Mouse (Mus musculus) kidney, adult 2 months (tissue): ENCODE measurements around the gene Gfi1. TPM values are rescaled to one million over a fixed set of nuclear protein-coding genes. Genes with fewer than 3 reads are reported as not detected.
A peak's percentile ranks its signal among the peaks of the same experiment; 100 is the strongest.

ENCODE experiments used
- DNase-seq: peaks from one replicate; pipeline ENCODE4 v3.0.0; 2021
- H3K27ac ChIP-seq: fragments of 200-500 bp; 2 replicates; pipeline ENCODE4 v1.5.1; 2012; ENCODE audit warnings: low read depth, low read length, control low read depth, inconsistent platforms; ENCODE audit not compliant: insufficient read depth
- H3K27me3 ChIP-seq: fragments of 200-500 bp; replicated peaks from 2 replicates; pipeline ENCODE4 v1.6.1; 2012; ENCODE audit warnings: mild to moderate bottlenecking, moderate library complexity, low read length, inconsistent platforms; ENCODE audit not compliant: control insufficient read depth, insufficient read depth
- H3K36me3 ChIP-seq: fragments of 200-500 bp; 2 replicates; pipeline ENCODE4 v1.6.1; 2012; ENCODE audit warnings: mild to moderate bottlenecking, moderate library complexity, low read length, inconsistent platforms; ENCODE audit not compliant: control insufficient read depth, insufficient read depth
- H3K4me1 ChIP-seq: fragments of 200-500 bp; 2 replicates; pipeline ENCODE4 v1.6.1; 2011; ENCODE audit warnings: low read length; ENCODE audit not compliant: control insufficient read depth, insufficient read depth
- H3K4me3 ChIP-seq: fragments of 200-500 bp; 2 replicates; pipeline ENCODE4 v1.5.1; 2011; ENCODE audit warnings: mild to moderate bottlenecking, low read depth, low read length, control low read depth; ENCODE audit not compliant: insufficient read depth
- CTCF ChIP-seq: fragments of 200-500 bp; conservative IDR thresholded peaks from 2 replicates; pipeline ENCODE4 v1.5.1; 2011; ENCODE audit warnings: low read depth, mild to moderate bottlenecking, control low read depth, low read length, moderate library complexity, mixed read lengths; ENCODE audit not compliant: insufficient read depth, insufficient read length
- POLR2A ChIP-seq: fragments of 200-500 bp; IDR thresholded peaks from one replicate; pipeline ENCODE4 v1.6.1; 2011; ENCODE audit warnings: low read depth, low read length, control low read depth
- WGBS: fragments of 180-500 bp; shearing (Covaris S2); methylation state at CpG from one replicate; pipeline ENCODE4 v1.1.7; 2018; 5-methylcytosine and 5-hydroxymethylcytosine counted together
- polyA plus RNA-seq: library from polyadenylated mRNA; depleted of rRNA; stranded (reverse); fragments of >200 nt; gene quantifications from 2 replicates; pipeline ENCODE4 v1.2.3, GENCODE M21; 2012

Gfi1 gene
- polyA plus RNA-seq, 1 experiment, result 0.53 TPM

DNA sequence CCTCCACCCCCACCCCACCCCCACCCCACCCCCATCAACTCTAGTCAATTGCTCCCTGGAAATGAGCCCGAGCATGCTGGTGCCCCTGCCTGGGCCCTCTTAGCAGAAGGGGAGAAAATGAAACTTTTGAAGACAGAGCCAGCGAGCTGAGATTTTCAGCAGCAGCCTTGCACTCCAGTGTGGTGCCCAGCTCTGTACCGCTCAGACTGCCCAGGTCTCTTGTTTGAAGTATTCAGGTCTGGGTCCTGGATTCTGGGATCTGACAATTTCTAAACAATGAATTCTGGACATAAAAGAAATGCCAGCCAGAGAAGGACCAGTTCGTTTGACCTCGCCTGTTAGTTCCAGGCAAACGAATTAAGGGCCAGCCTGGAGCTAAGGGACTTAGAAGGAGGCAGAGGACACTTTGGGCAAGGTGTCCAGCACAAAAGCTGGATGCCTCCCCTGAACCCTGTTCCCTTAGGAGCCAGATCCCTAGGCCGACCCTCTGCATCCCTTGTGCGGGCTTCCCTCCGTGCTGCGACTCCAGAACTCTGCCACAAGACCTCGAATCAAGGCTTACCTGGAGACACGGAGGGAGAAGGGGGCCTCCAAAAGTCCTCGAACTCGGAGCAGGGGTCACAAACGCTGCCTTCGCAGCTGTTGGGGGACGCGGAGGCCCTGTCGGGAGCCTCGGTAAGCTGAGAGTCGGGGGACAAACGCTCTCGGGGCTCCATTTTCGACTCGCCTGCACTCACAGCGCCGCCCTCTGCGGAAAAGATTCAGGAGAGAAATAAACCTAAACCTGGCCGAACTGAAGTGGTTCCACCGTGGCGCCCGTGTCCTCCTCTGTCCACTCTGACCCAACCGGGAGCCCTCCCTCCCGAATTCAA lies 2.9 kb downstream of the Gfi1 start:
- no peak for TF ChIP-seq POLR2A
- TF ChIP-seq CTCF, result no peak
- DNase-seq, result peak; percentile 20
- 4% methylated on average over 34 of the region's 34 CpGs for WGBS
- no peaks in the 10 kb centered on the region for H3K36me3 ChIP-seq
- peaks cover 9% of the 10 kb centered on the region for H3K27me3 ChIP-seq
- H3K4me1 ChIP-seq, result peaks cover 9% of the 10 kb centered on the region; the same call in 1 of the 2 replicates
- H3K27ac ChIP-seq, result no peak overlapping the region
- no peak overlapping the region for H3K4me3 ChIP-seq

DNA sequence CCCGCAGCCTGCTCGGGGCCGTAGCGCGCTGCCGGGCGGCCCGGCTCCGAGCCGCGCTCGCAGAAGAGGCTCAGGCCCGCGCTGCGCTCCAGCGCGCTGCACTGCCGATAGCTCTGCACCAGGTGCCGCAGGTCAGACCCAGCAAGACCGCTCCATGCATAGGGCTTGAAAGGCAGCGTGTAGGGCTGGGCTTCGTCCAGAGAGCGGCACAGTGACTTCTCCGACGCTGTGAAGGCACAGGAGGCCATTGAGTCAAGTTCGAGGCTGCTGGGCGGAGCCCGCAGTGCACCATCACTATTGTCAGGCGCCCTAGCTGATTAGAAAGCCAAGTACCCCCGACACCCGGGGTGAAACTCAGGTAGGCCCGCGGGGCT lies 4.2 kb downstream of the Gfi1 start:
- no peak for DNase-seq
- Histone ChIP-seq H3K4me3 (no peak overlapping the region), H3K4me1 (peaks cover 9% of the 10 kb centered on the region; the same call in 1 of the 2 replicates), H3K27ac (no peak overlapping the region), H3K36me3 (no peaks in the 10 kb centered on the region), H3K27me3 (peaks cover 9% of the 10 kb centered on the region)
- WGBS, result 7% methylated on average over 33 of the region's 33 CpGs
- TF ChIP-seq POLR2A (no peak), CTCF (no peak)

DNA sequence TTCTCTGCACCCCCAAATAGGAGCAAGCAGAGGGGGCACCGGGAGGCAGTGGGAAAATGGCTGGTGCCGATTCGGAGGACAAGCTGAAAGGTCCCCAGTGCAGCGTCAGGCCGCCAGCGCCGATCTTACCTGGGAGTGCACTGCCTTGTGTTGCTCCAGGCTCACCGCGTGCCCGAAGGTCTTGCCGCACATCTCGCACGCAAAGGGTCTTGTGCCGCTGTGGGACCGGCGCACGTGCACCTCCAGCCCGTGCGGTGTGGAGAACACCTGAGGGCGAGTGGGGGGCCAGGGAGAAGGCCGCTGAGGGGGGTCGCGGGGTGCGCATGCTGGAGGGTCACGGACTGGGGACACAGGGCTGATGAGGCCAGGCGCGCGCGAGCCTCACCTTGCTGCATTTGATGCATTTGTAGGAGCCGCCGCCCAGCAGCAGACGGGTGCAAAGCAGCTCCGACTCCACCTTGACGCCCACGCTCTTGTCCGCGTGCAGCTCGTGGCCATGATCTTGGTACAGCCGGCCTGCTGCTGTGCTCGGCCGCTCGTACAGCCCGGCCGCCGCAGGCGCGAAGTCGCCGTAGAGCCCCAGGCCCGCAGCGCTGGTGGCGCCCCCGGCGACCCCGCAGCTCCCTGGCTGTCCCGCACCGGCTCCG lies 4.7 kb downstream of the Gfi1 start:
- peaks cover 7% of the 10 kb centered on the region for H3K27me3 ChIP-seq
- peaks cover 7% of the 10 kb centered on the region; the same call in 1 of the 2 replicates for H3K4me1 ChIP-seq
- 7% methylated on average over 58 of the region's 58 CpGs for WGBS
- H3K27ac ChIP-seq, result no peak overlapping the region
- H3K4me3 ChIP-seq, result no peak overlapping the region
- no peak for DNase-seq
- TF ChIP-seq CTCF (no peak), POLR2A (no peak)
- H3K36me3 ChIP-seq, result no peaks in the 10 kb centered on the region

- H3K4me3 ChIP-seq, result no peak overlapping the region
- 8% methylated on average over 5 of the region's 5 CpGs for WGBS
- TF ChIP-seq POLR2A, result no peak
- no peak for TF ChIP-seq CTCF
- 0 out of 2 replicates have a peak, but pooled peaks cover 5% of the 10 kb centered on the region for H3K4me1 ChIP-seq
- no peak overlapping the region for H3K27ac ChIP-seq
- peaks cover 6% of the 10 kb centered on the region for H3K27me3 ChIP-seq
- no peak for DNase-seq
- H3K36me3 ChIP-seq, result no peaks in the 10 kb centered on the region
Observed at GRCm38 (mm10) chr5:107720511-107720910, 5.3 kb downstream of the Gfi1 start.

DNA sequence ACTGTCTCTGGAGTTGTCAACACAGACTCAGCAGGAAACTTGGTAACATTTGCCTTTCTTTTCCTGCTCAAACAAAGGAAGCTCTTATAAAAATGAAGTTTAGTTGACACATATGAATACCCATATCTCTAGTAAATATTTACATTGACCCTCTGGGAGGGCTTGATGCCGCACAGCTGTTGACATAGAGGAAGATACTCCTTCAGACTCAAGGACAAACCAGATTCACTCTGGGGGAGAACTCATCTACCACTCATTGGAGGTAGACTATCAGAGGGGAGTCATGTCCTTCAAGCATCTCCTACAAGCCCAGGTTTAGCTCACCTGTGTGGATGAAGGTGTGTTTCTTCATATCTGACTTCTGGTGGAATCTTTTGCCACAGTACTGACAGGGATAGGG lies 6.0 kb downstream of the Gfi1 start:
- peaks cover 6% of the 10 kb centered on the region for H3K27me3 ChIP-seq
- no peak overlapping the region for H3K27ac ChIP-seq
- H3K36me3 ChIP-seq, result no peaks in the 10 kb centered on the region
- H3K4me1 ChIP-seq, result 0 out of 2 replicates have a peak, but pooled peaks cover 5% of the 10 kb centered on the region
- no peak for DNase-seq
- H3K4me3 ChIP-seq, result no peak overlapping the region
- WGBS, result 23% methylated on average over 1 of the region's 1 CpGs
- TF ChIP-seq CTCF, result no peak
- no peak for TF ChIP-seq POLR2A

GRCm38 (mm10) chr5:107719209-107719608 lies 6.6 kb downstream of the Gfi1 start:
- WGBS, result 22% methylated on average over 3 of the region's 3 CpGs
- H3K27me3 ChIP-seq, result peaks cover 6% of the 10 kb centered on the region

DNA sequence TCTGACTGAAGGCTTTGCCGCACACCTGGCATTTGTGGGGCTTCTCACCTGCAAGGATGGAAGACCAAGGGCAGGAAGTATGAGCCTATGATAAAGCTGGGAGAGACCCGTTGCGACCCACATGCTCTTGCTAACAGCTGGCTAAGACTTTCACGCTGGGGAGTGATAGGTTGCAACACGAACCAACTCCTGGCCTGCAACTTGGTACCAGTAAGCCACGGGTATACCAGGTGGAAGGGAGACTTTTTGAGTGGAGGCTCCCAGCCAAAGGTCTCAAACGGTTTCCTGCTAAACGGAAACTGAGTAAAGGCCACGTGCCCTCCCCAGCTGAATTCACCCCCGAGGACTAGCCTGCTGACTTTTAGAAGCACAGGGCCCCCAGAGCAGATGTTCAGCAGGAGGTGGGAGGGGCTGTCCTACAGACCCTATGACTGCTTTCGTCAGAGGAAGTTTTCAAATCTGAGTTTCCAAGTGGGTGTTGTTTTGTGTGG lies 7.9 kb downstream of the Gfi1 start:
- Histone ChIP-seq H3K27me3 (peaks cover 3% of the 10 kb centered on the region), H3K27ac (no peak overlapping the region), H3K4me3 (no peak overlapping the region), H3K36me3 (no peaks in the 10 kb centered on the region), H3K4me1 (no peaks in the 10 kb centered on the region)
- no peak for DNase-seq
- WGBS, result 16% methylated on average over 11 of the region's 11 CpGs
- TF ChIP-seq POLR2A, result no peak
- no peak for TF ChIP-seq CTCF

More at GRCm38 (mm10) chr5:107719209-107719608, 6.6 kb downstream of the Gfi1 start:
- Histone ChIP-seq H3K4me3 (no peak overlapping the region), H3K27ac (no peak overlapping the region), H3K4me1 (0 out of 2 replicates have a peak, but pooled peaks cover 5% of the 10 kb centered on the region), H3K36me3 (no peaks in the 10 kb centered on the region)
- no peak for DNase-seq
- TF ChIP-seq POLR2A, result no peak
- no peak for TF ChIP-seq CTCF
